Mouse (Mus musculus): ENCODE results near the gene Rasal1.

The Rasal1 gene

GRCm38 (mm10) chr5:120622198-120622851, 26.3 kb upstream of the Rasal1 start:
- DNase-seq, result no peak

GRCm38 (mm10) chr5:120624427-120624826, 24.2 kb upstream of the Rasal1 start:
- no peak for DNase-seq

DNA sequence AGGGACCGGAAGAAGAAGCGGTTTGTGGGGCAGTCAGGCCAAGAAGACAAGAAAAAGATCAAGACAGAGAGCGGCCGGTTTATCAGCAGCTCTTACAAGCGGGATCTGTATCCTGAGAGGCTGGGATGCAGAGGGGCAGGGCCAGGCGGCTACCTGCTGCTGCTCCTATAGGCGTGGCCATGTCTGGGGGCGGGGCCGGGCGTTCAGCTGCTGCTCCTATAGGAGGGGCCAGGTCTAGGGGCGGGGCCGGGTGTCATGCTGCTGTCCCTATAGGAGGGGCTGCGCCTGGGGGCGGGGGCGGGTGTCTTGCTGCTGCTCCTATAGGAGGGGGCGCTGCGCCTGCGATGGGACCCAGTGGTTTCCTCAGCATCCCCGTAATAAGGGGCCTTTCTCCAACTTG, 22.2 kb upstream of the Rasal1 start:
- DNase-seq, result peak; percentile 60

DNA sequence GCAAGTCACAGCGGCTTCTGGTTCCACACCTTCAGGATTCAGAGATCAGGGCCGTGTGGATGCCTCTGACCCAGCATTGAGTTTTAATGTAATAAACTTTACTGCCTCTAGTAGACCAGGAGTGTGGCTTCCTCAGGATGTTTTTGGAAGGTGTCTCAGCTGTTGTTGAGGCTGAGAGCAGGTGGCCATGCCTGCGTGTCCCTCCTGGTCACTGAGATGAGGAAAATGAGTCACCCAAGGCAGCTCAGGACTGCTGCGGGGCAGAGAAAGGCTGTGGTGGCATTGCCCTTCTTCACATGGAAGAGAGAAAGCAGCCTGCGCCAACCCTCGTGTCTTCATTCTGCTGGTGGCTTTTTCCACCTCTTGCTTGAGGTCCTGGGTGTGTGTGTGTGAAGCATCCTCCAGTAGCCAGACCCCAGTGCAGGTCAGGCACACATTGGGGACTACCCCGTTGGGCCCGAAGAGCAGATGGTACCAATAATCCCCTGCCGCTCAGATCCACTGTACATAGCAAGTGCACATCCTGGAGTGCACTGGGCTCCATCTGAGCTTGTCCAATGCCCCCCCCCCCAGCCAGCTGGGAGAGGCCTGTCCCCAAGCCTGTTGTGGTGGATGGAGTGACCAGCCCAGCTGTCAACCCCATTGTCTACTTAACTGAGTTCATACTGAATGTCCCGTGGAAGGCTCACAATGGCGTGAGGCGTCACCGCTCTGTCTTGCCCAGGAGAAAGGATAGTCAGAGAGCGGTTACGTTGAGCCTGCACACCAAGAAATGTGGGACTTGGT, 20.9 kb upstream of the Rasal1 start:
- peak; percentile 68 for DNase-seq

GRCm38 (mm10) chr5:120628624-120629023, 20.0 kb upstream of the Rasal1 start:
- DNase-seq, result peak; percentile 62

GRCm38 (mm10) chr5:120631128-120631527, 17.5 kb upstream of the Rasal1 start:
- peak; percentile 37 for DNase-seq

GRCm38 (mm10) chr5:120631892-120632291, 16.7 kb upstream of the Rasal1 start:
- DNase-seq, result no peak

DNA sequence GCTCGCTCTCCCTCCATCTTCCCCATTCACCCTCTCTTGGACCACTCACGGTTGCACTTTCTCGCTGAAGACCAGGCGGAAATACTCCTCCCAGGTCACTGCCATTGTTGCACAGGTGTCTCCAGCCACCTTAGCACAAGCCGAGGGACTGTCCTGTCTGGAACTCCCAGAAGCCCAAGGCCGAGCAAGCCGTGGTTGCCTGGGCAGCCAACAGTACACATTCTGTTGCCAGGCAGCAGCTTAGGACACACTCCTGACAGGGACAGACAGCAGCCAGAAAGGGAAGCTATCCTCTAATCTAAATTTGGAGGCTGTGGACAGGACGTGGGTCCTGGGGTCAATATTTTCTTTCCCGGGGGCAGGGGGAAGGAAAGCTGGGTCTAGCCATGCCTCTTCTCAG, 14.5 kb upstream of the Rasal1 start, which contains the start of gene Cfap73:
Cfap73 (minus strand) TSS at position 105 of the 400 bp plus-strand sequence.
- DNase-seq, result peak; percentile 25

DNA sequence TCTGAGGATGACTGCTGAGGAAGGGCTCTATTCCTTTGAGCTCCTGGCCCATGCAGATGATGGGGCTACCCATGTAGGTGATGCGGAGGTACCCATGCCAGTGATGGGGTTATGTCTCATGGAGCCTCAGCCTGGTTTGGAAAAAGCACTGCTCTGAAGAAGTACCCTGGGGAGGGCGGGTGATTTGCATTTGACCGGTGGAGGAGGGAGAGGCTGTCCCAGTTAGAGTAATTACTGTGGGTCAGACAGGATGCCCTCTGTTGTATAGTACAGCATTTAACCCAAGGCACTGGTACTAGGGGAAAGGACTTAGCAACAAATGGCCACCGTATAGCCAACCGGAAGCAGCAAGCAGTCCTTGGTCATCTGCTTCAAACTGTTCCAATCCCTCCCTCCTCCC, 13.8 kb upstream of the Rasal1 start:
- no peak for DNase-seq

- no peak for DNase-seq
These were observed 13.0 kb upstream of the Rasal1 start for GRCm38 (mm10) chr5:120635633-120636032.

GRCm38 (mm10) chr5:120640094-120640493, 8.5 kb upstream of the Rasal1 start:
- DNase-seq, result no peak

DNA sequence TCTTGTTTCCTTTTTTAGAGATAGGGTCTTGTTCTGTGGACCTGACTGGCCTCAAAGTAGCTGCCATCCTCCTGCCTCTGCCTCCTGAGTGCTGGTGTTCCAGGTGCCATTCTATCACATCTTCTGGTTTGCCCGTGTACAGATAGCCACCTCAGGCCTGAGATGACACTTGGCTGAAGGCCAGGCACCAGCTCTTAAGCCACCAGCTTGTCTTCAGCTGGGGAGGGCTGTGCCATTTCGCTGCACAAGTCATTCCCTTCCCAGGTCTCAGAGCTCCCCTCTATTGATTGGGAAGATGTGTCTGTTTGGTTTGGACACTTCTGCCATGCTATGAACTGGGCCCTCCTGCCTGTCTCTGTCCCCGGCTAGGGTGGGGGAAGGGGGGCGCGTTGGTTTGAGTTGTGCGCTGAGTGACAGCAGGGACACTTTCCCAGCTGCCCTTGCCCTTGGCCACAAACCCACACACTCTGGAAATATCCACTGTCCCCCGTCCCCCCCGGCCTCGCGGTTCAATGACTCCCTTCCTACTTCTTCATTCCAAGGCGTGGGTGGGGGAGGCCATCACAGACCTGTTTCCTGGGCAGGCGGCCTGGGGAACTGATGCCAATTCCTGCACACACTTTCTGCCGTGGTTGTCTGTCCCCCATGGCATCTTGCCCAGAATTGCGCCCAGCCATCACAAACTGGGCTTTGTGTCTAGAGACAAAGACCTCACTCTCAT, 5.1 kb upstream of the Rasal1 start:
- DNase-seq, result peak; percentile 50

DNA sequence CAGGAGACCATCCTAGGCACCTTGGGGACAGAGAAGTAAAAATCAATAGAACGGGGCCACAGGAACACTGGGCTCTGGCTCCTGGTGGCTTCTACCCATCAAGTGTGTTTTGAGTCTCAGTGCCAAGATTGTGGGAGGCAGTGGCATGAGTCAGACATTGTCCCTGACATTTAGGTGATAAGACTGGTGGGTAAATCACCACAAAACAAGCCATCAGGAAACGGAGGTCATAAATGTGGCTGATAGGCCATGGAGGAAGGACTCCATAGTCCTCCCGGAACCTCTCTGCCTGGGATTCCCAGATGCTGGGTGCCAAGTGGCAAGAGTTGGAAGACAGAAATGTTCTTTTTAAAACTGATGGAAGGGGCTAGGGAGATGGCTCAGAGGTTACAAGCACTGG, 4.4 kb upstream of the Rasal1 start:
- DNase-seq, result no peak

DNA sequence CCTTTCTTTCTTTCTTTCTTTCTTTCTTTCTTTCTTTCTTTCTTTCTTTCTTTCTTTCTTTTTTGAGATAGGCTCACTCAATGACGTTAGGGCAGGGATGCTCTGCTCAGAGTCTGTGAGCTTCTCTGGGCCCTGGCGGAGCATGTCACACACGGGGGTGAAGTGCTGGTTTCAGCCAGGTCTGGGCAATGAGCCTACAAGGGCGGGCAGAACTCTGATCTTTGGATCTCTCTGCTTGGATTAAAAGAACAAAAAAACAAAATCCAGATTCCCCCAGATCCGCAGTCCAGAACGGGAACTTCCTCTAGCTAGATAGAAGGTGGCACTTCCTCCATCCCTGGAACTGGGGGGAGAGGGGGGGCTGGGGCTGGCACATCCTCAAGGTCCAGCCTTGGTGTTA, 2.8 kb upstream of the Rasal1 start:
- DNase-seq, result no peak

GRCm38 (mm10) chr5:120647361-120647760, 1.3 kb upstream of the Rasal1 start:
- no peak for DNase-seq

DNA sequence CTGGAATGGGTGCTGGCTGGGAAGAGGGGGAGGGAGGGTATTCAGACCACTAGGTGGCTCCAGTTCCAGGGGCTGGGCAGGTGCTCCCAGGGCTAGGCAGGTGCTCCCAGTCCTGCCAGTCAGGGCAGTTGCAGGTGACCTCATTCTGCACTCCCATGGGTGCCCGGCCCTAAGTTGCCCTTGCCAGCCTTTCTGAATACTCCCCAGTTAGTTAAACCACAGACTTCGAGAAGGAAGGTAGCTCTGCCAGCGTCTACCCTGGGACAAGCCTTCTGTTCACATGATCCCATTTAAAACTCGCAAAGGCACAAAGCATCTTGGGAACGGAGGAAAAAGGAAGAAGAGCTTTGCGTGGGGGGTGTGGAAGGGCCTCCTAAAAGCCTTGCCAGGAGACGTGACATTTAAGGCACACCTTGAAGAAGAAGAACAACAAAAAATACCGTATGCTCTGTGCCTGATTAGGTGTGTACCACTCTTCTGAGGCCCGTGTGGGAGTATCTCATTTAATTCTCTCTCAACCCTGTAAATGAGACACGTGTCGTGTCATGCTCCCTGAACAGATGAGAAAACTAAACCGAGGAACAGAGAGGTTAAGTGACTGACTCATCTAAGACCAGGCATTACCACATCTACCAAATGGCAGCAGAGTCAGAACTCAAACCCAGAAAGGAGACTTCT, 659 bp upstream of the Rasal1 start:
- no peak for DNase-seq

- DNase-seq, result no peak
These were observed 842 bp downstream of the Rasal1 start for GRCm38 (mm10) chr5:120649374-120649933.

DNA sequence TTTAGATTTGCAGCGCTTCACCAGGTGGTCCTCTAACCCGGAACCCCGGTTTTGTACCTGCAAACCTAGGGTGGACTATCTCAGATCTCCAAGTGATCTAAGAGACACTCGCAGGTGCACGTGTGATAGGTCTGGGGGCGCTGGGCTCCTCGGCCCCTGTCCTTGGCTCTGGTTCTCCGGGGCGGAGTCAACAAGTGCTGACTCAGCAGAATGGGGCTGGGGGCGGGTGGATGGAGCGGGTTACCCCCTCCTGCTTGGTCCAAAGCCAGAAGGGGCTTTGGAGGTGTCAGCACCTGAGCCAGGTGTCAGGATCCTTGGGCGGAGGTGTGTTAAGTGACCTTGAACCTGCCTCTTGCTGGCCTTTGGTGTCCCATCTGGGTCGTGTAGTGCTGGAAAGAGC, 1.3 kb downstream of the Rasal1 start:
- no peak for DNase-seq

DNA sequence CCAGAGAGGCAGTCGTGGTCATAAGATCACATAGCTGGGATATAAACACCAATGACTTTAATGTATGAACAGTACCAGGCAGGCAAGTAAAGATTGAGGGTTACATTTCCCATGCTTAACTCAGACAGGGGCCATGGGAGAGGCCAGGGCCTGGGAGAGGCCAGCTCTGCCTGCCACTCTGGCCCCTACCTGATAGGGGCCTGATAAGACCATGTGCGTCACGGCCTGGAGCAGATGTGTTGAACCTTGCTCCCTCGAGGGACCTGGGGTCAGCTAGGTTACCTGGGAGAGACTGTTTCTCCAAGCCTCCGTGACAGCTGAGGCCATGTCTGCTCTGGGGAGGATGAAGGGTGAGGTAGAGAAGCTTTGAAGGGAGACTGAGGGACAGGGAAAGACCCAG, 2.6 kb downstream of the Rasal1 start:
- no peak for DNase-seq

DNA sequence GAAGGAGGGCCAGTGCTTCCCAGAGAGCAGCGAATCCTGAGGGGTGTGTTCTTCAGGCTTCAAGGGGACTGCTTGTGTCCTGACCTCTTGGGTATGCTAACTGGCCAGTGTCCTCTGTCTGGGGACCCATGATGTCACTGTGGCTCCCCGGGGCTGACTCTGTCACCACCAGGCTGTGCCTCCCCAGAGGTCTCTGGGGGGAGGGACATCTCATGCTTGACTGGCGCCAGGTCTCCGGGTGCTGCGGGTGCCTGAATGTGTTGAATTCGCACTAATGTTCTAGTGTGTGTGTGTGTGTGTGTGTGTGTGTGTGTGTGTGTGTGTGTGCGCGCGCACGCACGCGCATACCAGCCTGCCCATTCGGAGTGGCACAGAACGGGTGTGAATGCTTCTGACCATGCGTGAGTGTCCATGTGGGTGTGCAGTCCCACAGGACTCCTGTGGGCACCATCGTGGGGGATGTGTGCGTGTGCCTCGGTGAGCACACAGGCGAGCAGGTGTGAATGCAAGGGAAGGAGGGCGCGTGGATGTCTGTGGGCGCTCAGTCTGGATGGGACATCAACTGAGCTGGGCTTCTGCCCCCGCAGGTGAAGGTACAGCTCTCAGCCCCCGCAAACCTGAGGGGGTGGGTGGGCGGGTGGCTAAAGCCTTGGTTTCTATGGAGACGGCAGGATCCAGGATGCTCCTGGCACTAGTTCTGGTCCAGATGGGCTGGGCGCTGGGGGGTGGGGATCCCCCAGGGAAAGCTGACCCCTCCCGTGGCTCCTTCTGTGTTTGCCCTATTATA, 4.5 kb downstream of the Rasal1 start:
- DNase-seq, result no peak

DNA sequence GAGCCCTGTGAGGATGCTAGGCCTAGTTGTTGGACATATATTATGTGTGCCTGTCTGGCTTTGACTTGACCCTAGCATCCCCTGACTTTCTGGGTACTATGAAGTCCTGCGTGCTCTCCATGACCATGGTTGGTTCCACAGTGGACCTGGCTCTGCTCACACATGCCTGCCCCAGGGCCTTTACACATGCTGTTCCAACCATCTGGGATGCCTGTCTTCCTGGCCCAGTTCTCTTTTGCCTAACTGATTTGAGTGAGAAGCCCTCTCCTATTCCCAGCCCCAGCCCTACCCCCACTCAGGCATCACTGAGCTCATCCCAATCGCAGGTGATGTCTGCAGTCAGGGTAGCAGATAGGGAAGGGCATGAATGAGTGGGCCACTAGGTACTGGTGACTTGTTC, 5.3 kb downstream of the Rasal1 start:
- DNase-seq, result no peak

DNA sequence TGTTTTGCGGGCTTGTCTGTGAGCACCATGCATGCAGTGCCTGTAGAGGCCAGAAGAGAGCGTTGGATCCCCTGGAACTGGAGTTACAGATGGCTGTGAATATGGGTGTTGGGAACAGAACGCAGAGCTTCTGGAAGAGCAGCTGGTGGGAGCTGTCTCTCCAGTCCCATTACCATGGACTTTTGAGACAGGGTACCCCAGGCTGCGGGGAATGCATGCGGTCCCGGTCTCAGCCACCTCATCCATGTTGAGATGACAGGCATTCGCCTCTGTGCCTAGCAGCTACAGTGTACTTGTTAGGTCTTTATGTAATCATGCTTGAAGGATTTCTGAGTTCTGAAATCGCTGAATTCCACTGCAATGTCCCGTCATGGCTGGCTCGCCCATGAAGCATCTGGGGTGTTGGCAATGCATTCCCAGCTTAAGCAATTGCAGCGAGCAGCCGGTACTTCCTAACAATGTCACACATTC, 7.7 kb downstream of the Rasal1 start:
- DNase-seq, result no peak
